Mouse (Mus musculus) regulatory T cell (primary cell): Measurements from ENCODE around the gene Tsnax.

ENCODE experiments used
- in situ Hi-C: fragments of 300-600 bp; cut with MboI, MseI; formaldehyde crosslinking; loops from one replicate; pipeline ENCODE4 v1.15.1; 2025; ENCODE audit warnings: high pct_unique_total_duplicates

Gene Tsnax

GRCm38 (mm10) chr8:125080388-125081344, 67.9 kb downstream of the Tsnax start:
- in situ Hi-C loops, result no loop called here

DNA sequence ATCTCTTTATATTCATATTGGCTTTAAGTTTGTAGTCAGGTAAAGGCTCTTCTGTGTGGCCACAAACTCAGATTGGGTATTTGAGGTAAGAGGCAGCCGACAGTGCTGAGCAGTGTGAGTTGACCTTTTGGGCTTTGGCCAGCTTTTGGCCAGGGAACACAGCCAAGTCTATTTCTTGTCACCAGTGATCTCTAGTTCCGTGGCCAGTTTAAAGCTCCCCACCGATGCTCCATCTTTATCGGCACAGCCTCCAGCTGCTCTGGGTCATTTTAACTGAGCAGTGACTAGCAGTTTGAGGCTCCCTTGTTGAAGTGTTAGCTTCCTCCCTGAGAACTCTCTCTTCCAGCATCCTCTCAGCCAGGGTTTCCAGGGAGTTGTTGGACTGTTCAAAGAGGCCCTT, 70.9 kb downstream of the Tsnax start:
- in situ Hi-C loops, result no loop called here
